Mouse (Mus musculus) ovary, adult 2 months (tissue): ENCODE data around the gene Foxc1. TPM values are rescaled to one million over a fixed set of nuclear protein-coding genes. Genes with fewer than 3 reads are reported as not detected.

ENCODE experiments used
- polyA plus RNA-seq: library from polyadenylated mRNA; depleted of rRNA; stranded (reverse); fragments of >200 nt; gene quantifications from 2 replicates; pipeline ENCODE4 v1.2.3, GENCODE M21; 2012; rRNA removed

Foxc1 gene
- 3.0 and 5.3 TPM in 2 replicates for polyA plus RNA-seq

GRCm38 (mm10) chr13:31806428-31806832, at the start of gene Foxc1:
Gene Foxc1, plus strand, starts transcription at chr13:31806633.

Other genes starting within 250 kb of the Foxc1 start
- 0.30 and 0.43 TPM in 2 replicates for gene A530084C06Rik, start 247.3 kb upstream of the Foxc1 start, polyA plus RNA-seq
- gene Foxf2, start 180.8 kb upstream of the Foxc1 start, polyA plus RNA-seq = 0.87 and 1.1 TPM in 2 replicates